Mouse (Mus musculus): Measurements from ENCODE around the gene Ndufa5.
A peak's percentile ranks its signal among the peaks of the same experiment; 100 is the strongest.

The Ndufa5 gene

DNA sequence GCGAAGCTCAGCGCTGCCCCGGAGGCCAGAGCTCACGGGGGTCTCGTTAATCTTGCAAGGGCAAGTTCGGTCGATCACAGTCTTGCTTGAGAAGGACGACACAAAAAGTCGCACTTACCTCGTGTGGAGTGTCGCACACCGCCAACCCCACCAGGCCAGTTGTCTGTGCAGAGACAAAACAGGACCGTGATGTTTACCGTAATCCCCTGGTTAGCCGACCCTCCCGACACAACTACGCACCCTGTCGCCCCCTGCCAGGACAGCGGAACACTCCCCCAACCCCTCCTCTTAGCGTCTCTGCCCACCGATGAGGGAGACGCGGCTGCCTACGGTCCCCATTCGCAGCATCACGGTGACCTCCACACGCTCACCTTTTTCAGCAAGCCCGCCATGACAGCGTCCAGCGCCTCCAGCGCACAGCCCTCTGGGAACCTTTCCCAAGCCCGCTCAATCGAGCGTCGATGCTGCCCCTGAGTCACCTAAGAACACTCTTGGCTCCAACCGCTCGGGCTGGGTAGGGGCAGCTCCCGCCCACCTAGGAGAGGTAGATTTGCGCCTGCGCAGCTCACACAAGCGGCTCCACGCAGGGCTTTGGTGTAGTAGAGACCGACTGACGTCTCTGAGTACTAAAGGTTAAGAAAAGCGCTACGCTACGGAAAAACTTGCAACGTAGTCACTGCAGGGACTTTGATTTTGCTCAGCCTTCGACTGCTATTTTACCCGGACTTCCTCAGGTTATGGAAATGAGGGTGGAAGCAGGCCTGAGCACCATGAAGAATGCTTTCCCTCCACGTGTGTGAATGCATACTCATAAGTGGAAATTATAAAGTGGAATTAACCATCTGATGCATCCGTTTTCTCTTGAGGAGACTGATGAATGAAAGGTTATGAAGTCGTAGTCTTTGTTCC, at the start of gene Ndufa5:
Ndufa5 (minus strand) TSS at position 859 of the 909 bp plus-strand sequence.
- peak; percentile 93 for DNase-seq (ENCODE audit: low read depth, low spot score)

DNA sequence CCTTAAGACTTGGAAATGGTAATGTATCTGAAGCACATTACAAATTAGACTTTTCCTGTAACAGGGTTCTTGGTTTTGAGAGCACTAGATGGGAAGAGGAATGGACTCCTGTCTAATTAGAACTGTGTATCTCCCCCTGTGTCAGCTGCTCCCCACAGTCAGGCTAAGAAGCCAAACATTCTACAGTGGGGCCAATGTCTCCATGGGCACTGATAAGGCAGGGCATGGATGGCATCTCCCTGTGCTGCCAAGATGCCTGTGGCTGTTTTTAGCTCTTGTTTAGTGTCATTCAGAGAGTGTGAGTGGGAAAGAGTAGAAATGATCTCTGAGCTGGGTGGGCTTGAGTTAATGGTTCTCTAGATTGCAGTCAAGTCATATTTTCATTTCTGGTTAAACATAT, 45.5 kb upstream of the Ndufa5 start:
- DNase-seq (ENCODE audit: low read depth, low spot score) = no peak

DNA sequence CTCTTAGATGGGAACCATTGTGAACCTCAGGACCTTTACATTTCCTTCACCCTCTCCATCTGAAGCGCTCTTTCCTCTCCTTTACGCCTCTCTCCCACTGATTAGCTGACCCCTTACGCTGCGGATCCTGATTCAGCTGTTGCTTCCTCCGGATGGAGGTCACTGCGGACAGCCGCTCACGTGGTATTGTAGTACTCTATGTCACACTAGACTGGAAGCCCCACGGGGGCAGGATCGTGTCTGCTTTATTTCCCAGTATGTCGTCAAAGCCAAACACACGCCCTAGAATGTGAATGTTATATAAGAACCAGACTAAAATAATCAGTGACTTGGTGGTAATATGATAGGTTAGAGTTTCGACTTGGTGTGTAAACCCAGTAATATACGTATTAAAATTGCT, 44.6 kb upstream of the Ndufa5 start:
- no peak for DNase-seq (ENCODE audit: low read depth, low spot score)

DNA sequence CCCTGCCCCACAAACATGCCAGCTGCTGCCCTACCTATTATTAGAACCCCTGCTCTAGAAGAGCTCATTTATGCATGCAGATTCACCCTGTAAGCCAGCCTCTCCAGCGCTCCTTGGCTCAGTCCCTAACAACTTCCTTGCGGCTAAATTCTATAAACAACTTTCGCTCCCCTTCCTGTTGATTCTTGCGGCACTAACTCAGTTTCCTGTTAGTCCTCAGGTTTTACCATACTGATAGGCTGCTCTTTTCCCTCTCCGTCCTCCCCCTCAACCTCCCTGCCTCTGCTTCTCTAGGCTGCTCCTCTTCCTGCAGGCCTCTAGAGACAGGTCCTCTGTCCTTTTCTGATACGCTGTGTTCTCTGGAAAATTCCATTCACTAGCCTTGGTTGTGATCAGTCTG, 43.3 kb upstream of the Ndufa5 start:
- no peak for DNase-seq (ENCODE audit: low read depth, low spot score)

DNA sequence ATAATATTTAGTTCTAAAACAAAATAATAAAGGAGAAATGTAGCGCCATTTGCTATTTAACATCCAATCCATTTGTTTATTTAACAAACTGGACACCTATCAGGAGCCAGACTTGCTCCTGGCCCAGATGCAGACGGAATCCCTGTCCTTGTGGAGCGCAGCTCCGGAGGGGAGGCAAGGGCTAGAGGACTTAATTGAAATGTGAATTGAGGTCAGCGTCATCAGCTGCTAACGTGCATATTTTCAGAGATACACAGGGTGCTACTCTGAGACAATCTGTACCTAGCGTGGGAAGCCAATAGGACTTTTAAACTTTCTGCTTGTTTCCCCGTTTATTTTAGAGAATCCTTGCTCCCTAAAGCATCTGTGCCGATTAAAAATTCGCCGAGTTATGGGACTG, 42.5 kb upstream of the Ndufa5 start:
- DNase-seq (ENCODE audit: low read depth, low spot score) = no peak

DNA sequence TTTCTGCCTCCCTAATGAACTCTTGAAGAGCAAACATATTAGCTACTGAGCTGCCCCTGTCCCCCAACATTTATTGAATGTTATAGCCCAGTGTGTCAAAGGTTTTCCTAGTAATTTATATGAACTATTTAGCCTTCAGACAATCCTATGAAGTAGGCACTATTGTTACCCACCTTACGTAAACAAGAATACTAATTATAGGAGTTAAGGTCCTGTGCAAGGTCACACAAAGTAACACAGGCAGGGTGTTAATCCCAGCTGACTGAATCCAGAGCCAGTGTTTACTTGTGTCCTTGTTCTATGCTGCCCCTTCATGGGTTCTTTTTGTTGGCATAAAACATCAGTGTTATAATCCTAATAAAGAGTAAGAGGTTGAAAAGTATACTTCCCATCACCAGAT, 41.9 kb upstream of the Ndufa5 start:
- DNase-seq (ENCODE audit: low read depth, low spot score) = no peak

DNA sequence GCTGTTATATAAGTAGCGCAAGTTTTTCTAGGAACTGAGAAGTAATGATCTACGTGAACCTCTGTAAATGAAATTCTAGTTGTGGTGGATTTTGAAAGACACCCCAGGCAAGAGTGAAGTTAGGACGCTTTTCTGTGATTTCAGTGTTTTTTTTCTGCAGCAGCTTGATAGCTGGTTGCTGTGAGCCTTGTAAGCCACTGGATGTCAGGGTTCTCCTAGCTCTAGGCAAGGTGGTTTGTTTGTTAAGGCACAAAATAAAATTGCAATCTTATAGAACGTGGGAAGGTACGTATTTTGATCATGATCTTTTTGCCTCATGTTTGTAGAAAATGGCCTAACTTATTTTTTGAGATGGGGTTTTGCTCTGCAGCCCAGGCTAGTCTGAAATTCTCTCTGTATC, 41.1 kb upstream of the Ndufa5 start:
- DNase-seq (ENCODE audit: low read depth, low spot score) = no peak

DNA sequence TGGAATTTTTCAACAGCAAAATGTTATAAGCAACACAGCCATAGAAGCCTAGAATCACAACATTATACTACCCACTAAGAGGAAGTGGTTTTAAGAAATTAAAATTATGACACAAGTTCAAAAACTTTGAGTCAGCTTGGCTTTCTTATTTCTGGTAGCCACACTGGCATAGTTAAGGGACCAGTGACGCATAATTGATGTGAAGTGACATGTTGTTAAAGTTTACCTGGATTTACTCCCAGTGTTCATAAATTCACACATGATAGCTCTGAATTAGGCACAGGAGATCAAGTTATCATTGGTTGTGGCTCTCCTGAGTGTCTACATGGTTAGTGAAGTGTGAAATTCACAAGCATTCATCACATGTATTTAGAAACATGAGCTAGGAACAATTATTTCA, 37.1 kb upstream of the Ndufa5 start:
- DNase-seq (ENCODE audit: low read depth, low spot score) = no peak

DNA sequence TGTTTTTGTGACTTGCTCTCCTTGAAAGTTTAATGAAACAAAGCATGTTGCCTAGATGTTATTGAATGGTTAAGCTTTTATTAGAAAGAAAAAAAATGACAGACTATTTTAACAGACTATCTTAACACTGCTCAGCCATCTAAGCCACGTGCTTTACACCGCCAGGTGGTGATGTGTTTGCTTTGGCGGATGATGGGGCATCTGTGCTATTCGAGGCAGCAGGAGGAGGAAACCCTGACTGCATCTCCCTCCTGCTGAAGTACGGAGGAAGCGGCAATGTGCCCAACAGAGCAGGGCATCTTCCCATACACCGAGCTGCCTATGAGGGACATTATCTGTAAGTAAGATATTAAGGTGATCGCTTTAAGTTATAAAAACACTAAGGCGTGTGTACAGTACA, 36.3 kb upstream of the Ndufa5 start:
- DNase-seq (ENCODE audit: low read depth, low spot score) = no peak

DNA sequence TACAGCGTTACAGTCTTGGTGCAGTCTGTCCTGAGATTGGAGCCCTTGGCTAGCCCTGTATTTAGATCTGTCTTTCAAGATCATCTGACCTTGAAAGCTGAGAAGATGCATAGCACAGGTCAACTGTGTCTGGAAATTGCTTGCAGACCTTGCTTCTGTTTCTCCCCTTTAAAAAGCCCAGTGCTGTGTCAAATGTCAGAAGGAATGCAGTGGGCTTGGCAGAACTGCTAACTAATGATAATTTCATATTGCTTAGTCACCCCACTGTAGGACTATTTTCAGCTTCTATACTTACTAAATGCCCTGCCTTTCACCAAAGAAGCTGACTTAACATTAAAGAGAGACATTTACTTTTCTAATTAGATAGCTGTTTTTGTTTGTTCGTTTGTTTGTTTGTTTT, 27.7 kb upstream of the Ndufa5 start:
- DNase-seq (ENCODE audit: low read depth, low spot score) = no peak

DNA sequence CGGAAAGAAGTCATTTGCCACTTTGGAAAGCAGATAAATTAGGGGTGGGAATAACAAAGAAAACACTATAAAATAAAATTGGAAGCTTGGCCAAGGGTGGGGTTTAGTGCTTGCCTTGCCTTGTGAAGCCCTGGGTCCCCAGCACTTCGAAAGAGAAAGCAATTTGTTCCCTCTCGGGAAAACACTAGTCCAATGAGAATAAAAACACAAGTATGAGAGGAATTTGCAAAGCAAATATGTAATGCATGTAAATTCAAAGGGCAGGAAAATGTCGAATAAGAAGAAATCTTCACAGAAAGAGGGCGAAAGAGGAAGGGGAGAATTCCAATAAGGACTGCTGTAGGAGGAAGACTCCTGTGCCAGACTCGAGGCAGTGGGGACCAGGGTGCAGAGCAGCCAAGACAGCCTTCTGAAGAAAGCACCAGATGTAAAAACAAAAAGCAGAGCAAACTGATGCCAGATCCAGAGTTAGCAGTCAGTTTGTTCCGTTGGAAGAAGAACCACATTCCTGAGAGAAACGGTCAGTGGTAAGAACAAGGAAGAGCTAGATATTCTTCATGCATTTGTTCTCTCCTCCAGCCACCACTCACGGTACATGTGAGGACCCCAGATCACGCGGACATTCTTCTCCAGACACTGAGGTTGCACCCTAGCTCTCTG, 26.7 kb upstream of the Ndufa5 start:
- DNase-seq (ENCODE audit: low read depth, low spot score) = no peak

DNA sequence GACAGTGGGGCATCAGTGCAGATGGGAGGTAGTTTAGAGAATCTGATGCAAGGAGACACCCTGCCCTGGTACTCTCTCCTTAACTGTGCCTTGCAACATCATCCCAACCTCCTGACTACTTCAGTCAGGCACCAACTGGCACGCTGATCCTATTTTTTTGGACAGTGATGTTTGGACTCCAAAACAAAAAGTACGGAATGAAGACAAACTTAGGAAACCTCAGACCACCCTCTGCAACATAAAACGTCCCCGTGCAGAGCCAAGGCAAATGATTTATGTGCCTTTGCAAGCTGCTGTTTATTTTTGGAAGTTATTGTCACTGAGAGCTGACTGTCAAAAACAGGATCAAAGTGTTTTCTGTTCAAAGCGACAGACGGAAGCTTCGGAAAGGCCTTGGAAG, 24.2 kb upstream of the Ndufa5 start:
- no peak for DNase-seq (ENCODE audit: low read depth, low spot score)

DNA sequence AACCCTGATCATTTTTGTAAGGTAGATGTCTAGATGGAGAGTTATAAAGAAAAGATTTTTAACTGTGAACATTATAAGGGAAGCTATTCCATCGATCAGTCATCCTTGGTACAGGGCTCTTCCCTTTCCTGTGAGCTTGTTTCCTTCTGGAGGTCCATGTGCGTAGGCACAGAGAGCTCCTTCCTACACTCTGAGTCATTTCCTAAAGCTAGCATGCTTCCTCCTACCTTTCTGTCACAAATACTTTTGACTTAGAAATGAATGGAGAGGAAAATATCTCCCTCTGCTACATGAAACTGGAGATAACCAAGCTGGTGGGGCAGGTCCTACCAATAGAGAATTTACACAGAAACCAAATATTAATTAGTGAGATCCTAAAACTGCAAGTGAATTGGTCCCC, 22.0 kb upstream of the Ndufa5 start:
- DNase-seq (ENCODE audit: low read depth, low spot score) = no peak

DNA sequence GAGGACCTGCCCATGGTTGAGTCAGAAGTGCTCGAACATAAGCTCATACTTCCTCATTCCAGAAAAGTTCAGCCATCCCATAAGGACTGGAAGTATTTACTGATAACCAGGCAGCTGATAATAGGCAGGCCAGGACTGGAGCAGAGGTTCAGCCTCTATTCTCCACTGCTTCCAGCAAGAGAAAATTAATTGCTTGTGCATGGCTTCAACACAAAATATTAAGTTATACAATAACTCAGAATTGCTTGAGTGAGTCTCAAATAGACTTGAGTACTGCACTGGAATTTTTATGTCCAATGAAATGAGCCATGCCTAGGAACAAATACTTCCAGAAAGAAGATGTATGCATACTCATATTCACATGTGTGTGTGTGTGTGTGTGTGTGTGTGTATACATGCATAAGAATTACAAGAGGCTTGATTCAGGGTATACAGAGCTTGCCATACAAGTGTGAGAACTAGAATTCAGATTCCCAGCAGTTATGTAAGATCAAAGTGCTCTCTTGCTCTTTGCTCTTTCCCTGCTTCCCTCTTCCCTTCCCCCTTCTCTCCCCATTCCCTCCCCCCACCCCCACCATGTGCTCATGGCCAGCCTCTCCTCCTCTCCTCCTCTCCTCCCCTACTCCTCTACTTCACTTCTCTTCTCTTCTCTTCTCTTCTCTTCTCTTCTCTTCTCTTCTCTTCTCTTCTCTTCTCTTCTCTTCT, 19.1 kb upstream of the Ndufa5 start:
- no peak for DNase-seq (ENCODE audit: low read depth, low spot score)

DNA sequence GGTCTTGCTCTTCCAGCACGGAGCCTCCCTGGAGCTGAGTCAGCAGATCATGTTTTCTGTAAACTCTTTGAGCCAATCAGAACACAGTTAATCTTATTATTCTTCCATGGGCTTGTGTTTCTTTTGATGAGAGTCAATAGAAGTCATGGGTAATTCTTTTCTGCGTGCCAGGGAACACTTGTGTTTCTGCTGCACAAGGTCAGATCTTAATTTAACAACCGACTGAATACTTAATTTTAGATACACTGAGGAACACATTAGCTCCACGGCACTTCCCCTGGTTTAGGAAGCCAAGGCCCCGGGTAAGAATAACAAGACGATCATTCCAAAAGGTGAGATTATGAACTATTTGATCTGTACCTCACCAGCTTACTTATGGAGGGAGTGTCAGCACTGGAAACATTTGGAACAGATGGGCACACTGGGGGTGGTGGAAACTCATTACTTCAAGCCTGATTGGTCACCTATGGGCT, 15.3 kb upstream of the Ndufa5 start:
- no peak for DNase-seq (ENCODE audit: low read depth, low spot score)

DNA sequence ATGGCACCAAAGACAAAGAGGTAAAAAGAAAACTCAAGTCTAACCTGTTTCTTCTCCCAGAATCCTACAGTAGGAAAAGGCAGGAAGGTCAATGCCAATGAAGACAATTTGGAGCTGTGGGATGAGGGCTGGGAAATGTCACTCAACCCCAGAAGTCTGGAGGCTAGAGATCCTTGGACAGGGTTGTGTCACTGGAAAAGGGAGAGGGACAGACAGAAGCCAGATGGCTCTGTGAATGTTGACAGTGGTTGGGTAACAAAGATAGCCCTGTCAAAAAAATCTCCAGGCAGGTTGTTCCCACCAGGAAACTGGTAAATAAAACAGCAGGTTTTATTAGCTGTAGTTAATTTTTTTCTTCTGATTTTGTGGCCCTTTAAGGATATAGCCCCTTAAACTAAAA, 14.6 kb upstream of the Ndufa5 start:
- no peak for DNase-seq (ENCODE audit: low read depth, low spot score)

DNA sequence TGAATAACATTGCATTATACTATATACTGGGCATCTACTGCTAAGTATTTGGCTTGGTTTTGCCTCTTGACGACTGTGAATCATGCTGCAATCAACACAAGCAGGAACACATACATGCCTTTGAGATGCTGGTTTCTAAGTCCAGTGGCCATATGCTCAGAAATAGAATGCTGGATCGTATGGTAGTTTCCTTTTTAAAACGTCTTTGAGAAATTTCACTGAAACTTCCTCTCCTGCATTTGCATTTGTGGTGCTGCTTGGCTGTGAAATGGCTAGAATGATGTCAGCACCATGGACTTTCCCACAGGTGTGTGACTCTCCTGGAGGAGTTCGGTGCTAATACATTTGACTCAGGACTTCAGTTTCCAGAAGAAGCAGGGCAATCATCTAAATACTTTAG, 12.3 kb upstream of the Ndufa5 start:
- DNase-seq (ENCODE audit: low read depth, low spot score) = no peak

DNA sequence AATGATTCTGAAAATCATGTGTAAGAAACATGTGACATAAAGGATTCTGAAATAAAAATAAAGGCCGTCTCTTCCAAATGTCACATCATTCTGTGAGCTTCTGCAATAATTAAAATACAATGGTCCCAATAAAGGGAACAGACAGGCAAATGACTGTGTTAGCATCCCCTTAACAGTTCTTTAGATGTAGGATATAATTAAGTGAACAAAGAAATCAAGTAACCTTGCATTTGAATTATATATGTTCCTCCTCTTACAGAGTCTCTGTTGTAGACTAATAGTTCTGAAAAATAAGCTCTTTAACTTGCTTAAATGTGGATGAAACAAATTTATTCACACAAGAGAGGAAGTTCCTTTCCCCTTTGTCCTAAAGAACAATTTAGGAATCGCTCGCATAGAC, 10.6 kb upstream of the Ndufa5 start:
- DNase-seq (ENCODE audit: low read depth, low spot score) = no peak

DNA sequence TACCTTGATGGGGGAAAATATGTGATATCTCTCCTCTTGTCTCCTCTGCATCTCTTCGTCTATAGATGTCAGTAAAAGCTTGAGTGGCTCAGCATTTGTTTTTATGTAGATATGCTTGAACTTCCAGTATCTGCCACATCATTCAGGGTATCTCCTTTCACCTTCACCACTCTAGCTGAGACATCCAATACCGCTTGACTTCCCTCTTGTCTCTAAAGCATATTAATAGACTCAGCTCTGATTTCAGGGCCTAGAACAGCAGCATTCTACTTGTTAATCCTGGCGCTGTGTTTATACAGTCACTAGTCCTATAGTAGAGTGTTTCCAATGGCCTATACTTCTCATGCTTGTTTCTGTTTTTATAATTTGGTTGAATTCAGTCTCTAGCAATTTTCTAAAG, 5.0 kb upstream of the Ndufa5 start:
- no peak for DNase-seq (ENCODE audit: low read depth, low spot score)

DNA sequence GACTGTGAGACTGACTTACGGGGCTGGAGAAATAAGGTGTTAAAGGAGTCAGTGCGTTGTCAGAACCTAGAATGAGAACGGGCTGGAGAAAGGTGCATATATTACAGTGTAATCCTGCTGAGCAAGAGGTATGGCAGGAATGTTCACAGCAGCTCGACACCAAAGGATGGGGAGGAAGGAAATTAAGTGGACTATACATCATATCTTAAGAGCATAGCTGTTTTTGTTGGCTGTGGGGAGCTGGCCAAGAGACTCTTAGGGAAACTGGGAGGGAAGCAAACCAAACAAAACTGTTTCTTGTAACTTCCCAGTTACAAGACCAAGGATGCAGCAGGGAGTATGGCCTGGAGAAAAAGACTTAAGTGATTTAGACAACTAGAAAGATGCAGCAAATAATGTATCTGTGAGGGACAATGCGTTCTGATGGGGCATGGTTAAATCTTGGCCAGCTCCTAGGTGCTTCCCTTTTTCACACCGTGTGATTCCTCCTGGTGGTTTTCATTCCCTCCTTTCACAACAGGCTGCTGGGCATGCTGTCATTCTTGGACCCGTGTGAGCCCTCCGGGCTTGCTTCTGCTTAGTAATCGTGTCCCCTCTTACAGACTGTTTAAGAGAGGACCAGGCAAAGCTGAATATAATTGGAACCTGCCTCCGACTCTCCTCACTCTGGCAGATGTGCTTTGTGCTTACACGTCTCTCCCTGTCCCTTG, 3.1 kb upstream of the Ndufa5 start:
- DNase-seq (ENCODE audit: low read depth, low spot score) = no peak

DNA sequence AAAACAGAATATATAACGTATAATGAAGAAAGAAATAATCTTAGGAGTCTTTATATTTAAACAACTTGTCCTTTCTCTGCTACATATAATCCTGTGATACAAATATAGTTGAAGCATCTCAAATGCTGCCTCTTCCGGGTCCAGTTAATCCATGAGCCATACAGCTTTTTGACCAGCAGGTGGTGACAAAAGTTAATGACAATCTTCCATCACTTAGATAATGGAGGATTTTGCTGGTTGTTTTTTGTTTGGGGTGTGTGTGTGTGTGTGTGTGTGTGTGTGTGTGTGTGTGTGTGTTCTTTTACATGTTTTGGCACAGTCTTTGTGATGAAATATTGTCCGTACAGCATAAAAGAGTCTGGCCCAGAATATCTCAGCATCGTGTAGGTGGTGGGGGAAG, 2.4 kb upstream of the Ndufa5 start:
- no peak for DNase-seq (ENCODE audit: low read depth, low spot score)

DNA sequence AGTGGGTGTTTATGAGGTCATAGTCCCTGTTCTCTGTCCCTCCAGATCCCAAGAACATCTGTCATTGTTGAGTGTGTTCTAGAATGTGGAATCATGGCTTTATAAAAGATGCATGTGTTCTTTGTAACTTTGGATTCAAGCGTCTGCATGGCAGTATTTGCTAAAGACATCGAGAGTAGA, 141 bp upstream of the Ndufa5 start, which contains the start of gene Asb15:
Asb15 (plus strand) TSS at position 81 of the 180 bp plus-strand sequence.
- DNase-seq (ENCODE audit: low read depth, low spot score) = no peak

All from brain, embryonic 18.5 days (tissue).